Mouse (Mus musculus) bone marrow, adult 2 months (tissue): ENCODE results near the gene Nrg4.

Source experiments
- CTCF ChIP-seq: fragments of 200-500 bp; IDR thresholded peaks from 2 replicates; pipeline ENCODE4 v1.5.1; 2011; ENCODE audit warnings: low read length, control low read depth; ENCODE audit not compliant: control insufficient read depth, insufficient read depth
- POLR2A ChIP-seq: fragments of 200-500 bp; IDR thresholded peaks from 2 replicates; pipeline ENCODE4 v1.6.1; 2011; ENCODE audit warnings: low read depth, mild to moderate bottlenecking, control low read depth, low read length, borderline replicate concordance; ENCODE audit not compliant: control insufficient read depth

DNA sequence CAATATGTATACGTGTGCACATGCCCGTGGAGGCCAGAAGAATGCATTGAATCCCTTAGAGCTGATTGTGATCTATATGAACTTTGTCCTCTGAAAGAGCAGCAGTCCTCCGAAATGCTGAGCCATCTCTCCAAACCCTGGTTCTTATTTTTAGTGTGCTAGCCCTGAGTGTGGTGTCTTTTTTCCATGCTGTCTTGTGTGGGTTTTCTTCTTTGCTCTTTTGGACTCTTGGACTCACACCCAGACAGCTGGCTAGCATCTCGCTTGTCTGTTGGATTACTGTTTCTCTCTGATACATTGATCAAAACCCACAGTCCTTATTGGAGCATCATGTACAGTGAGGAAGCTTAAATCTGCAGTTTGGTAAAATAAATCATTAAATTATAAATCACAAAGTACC lies 115.0 kb downstream of the Nrg4 start:
- TF ChIP-seq CTCF, result no peak
- TF ChIP-seq POLR2A, result no peak
